Mouse (Mus musculus): ENCODE results near the gene Tiam2.

GRCm38 (mm10) chr17:3285030-3285671 lies 41.2 kb upstream of the Tiam2 start:
- TF ChIP-seq FLI1 (IDR thresholded peaks at IDR 0.05; ENCODE audit: low read length): no peak
- TF ChIP-seq GATA1 (IDR thresholded peaks at IDR 0.05; ENCODE audit: borderline replicate concordance, low read length): no peak

Data from megakaryocyte, embryonic 14.5 days (primary cell).